Mouse (Mus musculus): ENCODE results near the gene Sycp2.

Sycp2 gene

GRCm38 (mm10) chr2:178407053-178407815 is at the start of gene Sycp2:
Gene Sycp2 (minus strand): TSS chr2:178407685.
- peak in 1 of 2 experiments; percentile 29 for DNase-seq (ENCODE audit: low spot score in 2 of 2)

DNA sequence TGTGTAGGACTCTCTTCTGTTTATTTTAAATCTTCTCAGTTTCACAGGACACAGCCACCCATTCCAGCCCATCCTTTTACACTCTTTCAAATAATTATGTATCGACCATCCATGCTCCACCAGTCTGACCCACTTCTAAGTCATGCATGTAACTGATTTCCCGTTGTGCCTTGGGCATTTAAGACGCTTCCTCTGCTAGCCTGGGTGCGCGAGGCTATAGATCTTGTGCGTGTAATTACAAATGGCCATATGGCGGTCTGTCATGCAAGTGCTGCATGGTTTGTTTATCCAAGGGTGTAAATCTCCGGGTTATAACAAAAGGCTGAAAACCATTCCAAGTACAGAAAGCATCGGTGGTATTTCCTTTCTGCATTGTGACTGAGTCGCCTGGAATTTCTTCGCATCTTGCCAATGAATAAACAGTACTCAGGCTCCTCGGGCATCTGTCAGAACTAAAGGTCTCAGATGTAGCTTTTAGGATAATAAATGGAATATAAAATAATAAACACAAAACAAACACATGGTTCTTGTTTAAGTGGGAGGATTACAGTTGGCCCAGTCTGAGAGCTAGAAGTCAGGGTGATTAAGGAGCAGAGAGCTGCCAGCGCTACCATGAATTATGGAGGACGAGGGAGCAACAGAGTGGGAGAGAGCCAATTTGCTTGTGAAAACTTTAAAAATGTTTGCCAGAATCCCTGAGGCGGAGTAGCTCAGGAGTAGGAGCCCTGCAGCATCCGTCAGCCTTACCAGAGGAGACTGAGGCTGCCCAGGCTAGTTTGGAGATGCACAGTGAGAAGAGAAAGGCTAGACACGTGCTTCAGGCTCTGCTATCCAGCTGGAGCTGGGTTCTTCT is 47.4 kb upstream of the Sycp2 start:
- DNase-seq (ENCODE audit: low spot score in 2 of 2), result no peak

GRCm38 (mm10) chr2:178450961-178451360 is 43.5 kb upstream of the Sycp2 start:
- DNase-seq (ENCODE audit: low spot score in 2 of 2), result no peak

GRCm38 (mm10) chr2:178450236-178450635 is 42.8 kb upstream of the Sycp2 start:
- DNase-seq (ENCODE audit: low spot score in 2 of 2), result no peak

GRCm38 (mm10) chr2:178449386-178449785 is 41.9 kb upstream of the Sycp2 start:
- no peak for DNase-seq (ENCODE audit: low spot score in 2 of 2)

DNA sequence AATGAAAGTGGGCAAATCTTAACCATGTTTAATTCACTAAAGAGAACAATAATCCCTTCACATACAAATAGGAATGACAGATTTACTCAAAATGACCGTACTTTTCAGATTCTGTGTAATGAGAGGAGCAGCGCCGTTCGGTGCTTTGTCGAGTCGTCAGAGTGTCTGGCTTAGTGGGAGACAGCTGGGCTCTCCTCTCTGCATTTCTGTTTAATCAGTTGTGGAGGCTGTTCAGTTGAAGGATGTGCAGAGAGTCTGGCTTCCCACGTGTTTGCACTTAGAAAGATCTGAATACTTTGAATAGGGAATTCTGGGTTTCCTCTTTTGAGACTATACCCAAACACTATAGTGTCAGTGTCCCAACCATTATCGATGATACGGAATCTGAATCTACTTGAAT is 29.8 kb upstream of the Sycp2 start:
- DNase-seq (ENCODE audit: low spot score in 2 of 2), result peak; percentile 49 to 51

DNA sequence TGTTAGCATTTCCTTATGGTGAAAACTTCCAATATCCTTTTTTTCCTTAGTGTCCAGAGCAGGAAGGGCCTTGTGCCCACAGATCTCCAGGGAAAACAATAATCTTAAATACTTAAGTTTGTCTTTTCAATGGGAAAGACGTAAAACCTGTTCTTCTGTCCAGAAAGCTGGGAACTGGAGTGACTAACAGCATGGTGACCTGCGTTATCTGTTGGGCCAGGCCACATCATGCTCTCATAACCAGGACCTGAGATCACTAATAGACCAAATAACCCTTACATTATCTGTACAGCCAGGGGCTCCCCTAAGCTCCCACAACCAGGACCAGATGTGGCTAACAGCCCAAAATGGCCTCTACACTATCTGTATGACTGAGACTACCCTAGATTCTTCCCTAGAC is 26.4 kb upstream of the Sycp2 start:
- DNase-seq (ENCODE audit: low spot score in 2 of 2), result no peak

DNA sequence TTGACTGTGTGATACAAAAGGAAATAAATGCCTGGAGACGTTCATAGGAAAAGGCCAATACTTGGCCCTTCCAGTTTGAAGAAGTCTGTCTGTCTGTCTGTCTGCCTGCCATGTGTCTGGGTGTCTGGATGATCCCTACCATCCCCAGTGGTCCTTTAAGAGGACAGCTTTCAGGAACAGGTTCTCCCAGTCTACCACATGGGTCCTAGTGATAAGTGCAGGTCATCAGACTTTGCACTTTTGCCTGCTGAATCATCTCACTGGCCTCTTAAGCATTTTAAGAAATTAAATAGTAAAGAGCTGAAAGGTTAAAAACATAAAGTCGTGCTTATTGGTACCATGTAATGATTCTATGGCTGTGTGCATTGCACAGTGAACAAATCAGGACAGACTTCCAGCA is 26.0 kb upstream of the Sycp2 start:
- DNase-seq (ENCODE audit: low spot score in 2 of 2), result no peak

DNA sequence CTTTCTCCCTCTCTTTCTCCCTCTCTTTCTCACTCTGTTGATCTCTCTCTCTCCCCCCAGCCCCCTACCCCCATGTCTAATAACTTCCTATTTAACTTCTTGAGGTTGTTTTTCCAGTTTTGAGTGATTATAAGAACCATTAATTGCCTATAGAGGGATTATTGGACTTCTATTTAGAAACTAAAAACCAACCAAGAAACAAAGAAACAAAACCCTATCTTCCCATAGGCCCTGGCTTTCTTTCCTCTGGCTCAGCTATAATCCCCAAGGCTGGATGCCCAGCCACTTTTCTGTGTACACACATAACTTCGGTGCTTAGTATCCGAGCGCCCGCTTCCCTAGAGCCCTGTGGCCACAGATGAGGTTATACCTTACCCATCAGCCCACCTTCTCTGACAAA is 22.7 kb upstream of the Sycp2 start, which contains the start of gene Cdh26:
Gene Cdh26 (plus strand): TSS at position 301 of the 400 bp plus-strand sequence.
- DNase-seq (ENCODE audit: low spot score in 2 of 2), result no peak

- no peak for DNase-seq (ENCODE audit: low spot score in 2 of 2)
Observed at GRCm38 (mm10) chr2:178429426-178429825, 21.9 kb upstream of the Sycp2 start.

- peak in 1 of 2 experiments; percentile 6 for DNase-seq (ENCODE audit: low spot score in 2 of 2)
Observed at GRCm38 (mm10) chr2:178428676-178429075, 21.2 kb upstream of the Sycp2 start.

- DNase-seq (ENCODE audit: low spot score in 2 of 2), result peak in 1 of 2 experiments; percentile 10
Observed at GRCm38 (mm10) chr2:178428183-178428582, 20.7 kb upstream of the Sycp2 start.

- peak; percentile 4 to 10 for DNase-seq (ENCODE audit: low spot score in 2 of 2)
Observed at GRCm38 (mm10) chr2:178427181-178427580, 19.7 kb upstream of the Sycp2 start.

GRCm38 (mm10) chr2:178426229-178426628 is 18.7 kb upstream of the Sycp2 start:
- DNase-seq (ENCODE audit: low spot score in 2 of 2), result peak; percentile 54 to 60

DNA sequence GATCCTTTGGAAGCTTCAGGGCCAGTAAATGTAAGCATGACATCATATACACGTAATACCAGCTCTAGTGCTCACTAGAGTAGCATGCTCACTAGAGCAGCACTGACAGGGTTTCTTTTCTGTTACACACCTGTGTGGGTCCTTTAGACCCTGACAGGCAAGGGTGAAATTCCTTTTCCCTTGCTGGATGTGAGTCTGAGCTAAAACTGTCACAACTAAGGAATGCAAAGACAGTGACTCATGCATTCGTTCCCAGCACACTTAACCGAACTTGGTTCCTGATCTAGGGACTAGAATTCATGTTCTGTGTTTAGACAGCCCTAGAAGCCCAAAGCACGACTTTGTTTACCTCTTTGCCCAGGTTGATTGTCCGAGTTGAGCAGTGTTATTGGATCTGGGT is 15.7 kb upstream of the Sycp2 start:
- peak in 1 of 2 experiments; percentile 16 for DNase-seq (ENCODE audit: low spot score in 2 of 2)

DNA sequence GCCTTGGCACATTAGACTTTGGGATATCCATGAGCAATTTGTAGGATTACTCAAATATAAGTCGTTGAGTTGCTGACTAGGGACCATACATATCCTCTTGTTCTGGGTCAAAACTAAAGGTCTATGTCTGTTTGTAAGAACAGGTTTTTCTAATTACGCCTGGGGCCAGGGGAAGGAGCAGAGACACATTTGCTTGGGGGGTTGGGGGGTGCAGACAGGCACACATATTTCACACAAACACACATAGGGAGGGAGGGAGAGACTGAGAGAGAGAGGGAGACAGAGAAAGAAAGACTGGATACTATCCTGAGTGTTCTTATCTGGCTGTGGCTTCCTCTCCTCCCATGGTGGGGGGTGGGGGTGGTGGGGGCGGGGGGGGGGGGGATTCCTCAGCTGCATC is 14.7 kb upstream of the Sycp2 start:
- DNase-seq (ENCODE audit: low spot score in 2 of 2), result peak in 1 of 2 experiments; percentile 13

DNA sequence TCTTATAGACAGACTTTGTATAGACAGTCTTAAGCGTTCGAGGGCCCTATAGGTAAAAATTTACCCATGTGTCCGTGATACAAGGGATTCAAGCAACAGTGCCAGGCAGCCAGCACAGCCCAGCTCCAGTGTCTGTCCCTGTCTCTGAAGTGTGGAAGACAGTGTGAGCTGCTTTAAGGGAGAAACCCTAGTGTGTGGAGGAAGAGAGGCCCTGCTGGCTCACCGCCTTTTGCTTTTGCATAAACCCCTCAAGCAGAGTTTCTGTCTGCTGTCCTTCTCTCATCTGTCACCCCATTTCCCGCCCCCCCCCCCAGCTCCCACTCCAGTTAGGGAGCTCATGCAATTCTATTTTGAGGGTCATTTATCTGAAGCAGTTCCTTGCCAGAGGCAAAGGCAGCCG is 14.1 kb upstream of the Sycp2 start:
- DNase-seq (ENCODE audit: low spot score in 2 of 2), result peak in 1 of 2 experiments; percentile 22

DNA sequence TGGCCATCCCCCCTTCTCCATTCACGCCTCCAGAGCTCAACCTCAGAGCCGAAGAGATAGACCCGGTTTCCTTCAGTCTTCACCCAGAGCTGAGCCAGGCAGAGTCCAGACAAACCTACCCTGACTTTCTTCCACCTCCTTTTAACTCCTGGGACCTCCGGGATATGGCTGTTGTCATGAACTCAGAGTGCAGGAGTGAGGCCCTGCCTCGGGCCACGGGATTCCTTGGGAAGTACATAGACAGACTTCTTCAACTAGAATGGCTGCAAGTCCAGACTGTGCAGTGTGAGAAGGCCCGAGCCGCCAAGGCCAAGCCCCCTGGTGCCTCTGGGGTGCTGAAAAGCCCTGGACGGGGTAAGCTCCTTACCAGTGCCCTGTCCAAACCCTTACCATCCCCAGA is 13.1 kb upstream of the Sycp2 start:
- DNase-seq (ENCODE audit: low spot score in 2 of 2), result peak in 1 of 2 experiments; percentile 21

GRCm38 (mm10) chr2:178416970-178417369 is 9.5 kb upstream of the Sycp2 start:
- DNase-seq (ENCODE audit: low spot score in 2 of 2), result peak in 1 of 2 experiments; percentile 27

DNA sequence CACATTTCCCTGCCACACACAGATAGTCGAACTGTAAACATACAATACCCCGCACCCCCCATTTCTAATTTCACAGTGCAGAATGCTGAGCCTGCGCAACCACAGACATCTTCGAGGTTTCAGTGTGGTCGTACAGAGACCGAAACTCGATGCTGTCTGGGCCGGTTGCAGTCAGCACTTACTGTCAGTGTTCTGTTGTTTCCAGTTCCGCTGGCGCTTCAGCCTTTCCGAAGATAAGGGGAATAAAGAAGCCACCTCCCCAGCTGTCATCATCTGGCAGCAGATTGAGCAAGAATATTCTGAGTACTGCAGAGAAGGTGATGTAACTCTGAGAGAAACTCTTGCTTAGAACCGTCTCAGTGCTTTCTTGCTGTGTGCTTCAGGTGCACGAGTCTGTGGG is 8.9 kb upstream of the Sycp2 start:
- peak; percentile 28 to 46 for DNase-seq (ENCODE audit: low spot score in 2 of 2)

GRCm38 (mm10) chr2:178415150-178415448 is 7.6 kb upstream of the Sycp2 start:
- DNase-seq (ENCODE audit: low spot score in 2 of 2), result peak in 1 of 2 experiments; percentile 35

GRCm38 (mm10) chr2:178414261-178415149 is 7.0 kb upstream of the Sycp2 start, which contains the start of the genes Ppp1r3d and Fam217b:
Gene Ppp1r3d (minus strand): TSS chr2:178414472.
Gene Fam217b (plus strand): TSS chr2:178414524.
- peak; percentile 74 to 81 for DNase-seq (ENCODE audit: low spot score in 2 of 2)
